In genomic region chr4:118527720-118528119, GRCm38 (mm10) we compare ENCODE assay signal across 17 mouse cellular contexts. TPM values are rescaled to one million over a fixed set of nuclear protein-coding genes. Genes with fewer than 3 reads are reported as not detected.
A peak's percentile ranks its signal among the peaks of the same experiment; 100 is the strongest.
DNase-seq lines count a peak whose midpoint lies in the region; ATAC-seq and TF ChIP-seq lines count a peak whose summit lies in the region.
"Had no signal": no experiment of that assay in that cellular context is flagged by ENCODE, and none has a peak within 500 bp of the region (broad histone marks: within the 10 kb centered on the region; RNA-seq: fewer than 3 reads in every experiment).

No protein-coding gene starts in this region.

- no peak overlapping the region for H3K9ac ChIP-seq in lung, embryonic 14.5 days
- H3K9ac ChIP-seq in intestine, embryonic 16.5 days (ENCODE audit: low read depth, low read length): peak overlapping the region; percentile 70
- H3K9ac ChIP-seq in kidney, postnatal 0 days (ENCODE audit: low read depth, low read length): no peak overlapping the region
- H3K9ac ChIP-seq in stomach, embryonic 16.5 days (ENCODE audit: low read length): peak overlapping the region; percentile 66
- H3K9ac ChIP-seq: heart, embryonic 15.5 days; hindbrain, embryonic 13.5 days had no signal

- no peaks in the 10 kb centered on the region for H3K27me3 ChIP-seq in lung, embryonic 14.5 days (ENCODE audit: insufficient read depth, low read length)
- no peaks in the 10 kb centered on the region for H3K27me3 ChIP-seq in intestine, embryonic 16.5 days (replicated peaks; ENCODE audit: control insufficient read depth, insufficient read depth, low read length)
- H3K27me3 ChIP-seq in kidney, postnatal 0 days (ENCODE audit: insufficient read depth, low read length): no peaks in the 10 kb centered on the region
- H3K27me3 ChIP-seq in stomach, embryonic 16.5 days (ENCODE audit: control insufficient read depth, insufficient read depth, low read length): no peaks in the 10 kb centered on the region
- H3K27me3 ChIP-seq: hindbrain, embryonic 13.5 days had no signal

- TF ChIP-seq CTCF in lung, embryonic 14.5 days (IDR thresholded peaks at IDR 0.05; ENCODE audit: low read depth): no peak
- no peak for TF ChIP-seq CTCF in lung, adult 2 months (IDR thresholded peaks at IDR 0.05; ENCODE audit: insufficient read depth, low read length)
- no peak for TF ChIP-seq CTCF in kidney, postnatal 0 days (IDR thresholded peaks at IDR 0.05; ENCODE audit: low read depth)

- TF ChIP-seq POLR2A in lung, adult 2 months (IDR thresholded peaks at IDR 0.05; ENCODE audit: borderline replicate concordance, extremely low read depth, low read depth, low read length): no peak

- no peak overlapping the region for H3K27ac ChIP-seq in lung, embryonic 14.5 days (ENCODE audit: low read depth)
- H3K27ac ChIP-seq in intestine, embryonic 16.5 days (ENCODE audit: low read length): peak overlapping the region; percentile 94
- peak overlapping the region; percentile 70 for H3K27ac ChIP-seq in kidney, postnatal 0 days
- H3K27ac ChIP-seq in stomach, embryonic 16.5 days (ENCODE audit: low read length): peak overlapping the region; percentile 76; the same call in 1 of the 2 replicates
- H3K27ac ChIP-seq: heart, embryonic 15.5 days; hindbrain, embryonic 13.5 days had no signal

- ATAC-seq in lung, embryonic 14.5 days (ENCODE audit: insufficient read depth): no peak
- no peak for ATAC-seq in intestine, embryonic 16.5 days
- ATAC-seq in kidney, postnatal 0 days (replicated peaks; ENCODE audit: low FRiP score, low read depth): no peak; the same call in 1 of the 2 replicates
- ATAC-seq in stomach, embryonic 16.5 days (ENCODE audit: insufficient read depth, low FRiP score): no peak

- H3K4me3 ChIP-seq in lung, embryonic 14.5 days (ENCODE audit: low read depth, low read length): peak overlapping the region; percentile 27; the same call in 1 of the 2 replicates
- no peak overlapping the region for H3K4me3 ChIP-seq in lung, adult 2 months (replicated peaks; ENCODE audit: extremely low read depth, low read depth, low read length)
- H3K4me3 ChIP-seq in intestine, embryonic 16.5 days (ENCODE audit: low read length): peak overlapping the region; percentile 51
- H3K4me3 ChIP-seq in kidney, postnatal 0 days (replicated peaks; ENCODE audit: low read depth, low read length): no peak overlapping the region
- H3K4me3 ChIP-seq in stomach, embryonic 16.5 days (replicated peaks; ENCODE audit: low read length): peak overlapping the region; percentile 46
- H3K4me3 ChIP-seq: forebrain, embryonic 10.5 days; heart, embryonic 15.5 days; hindbrain, embryonic 13.5 days; midbrain, embryonic 10.5 days; myocyte had no signal

- no peak for DNase-seq in lung, embryonic 14.5 days
- DNase-seq in lung, adult 2 months: no peak
- DNase-seq in kidney, postnatal 0 days (ENCODE audit: low spot score): no peak
- DNase-seq in heart, adult 11 months: no peak
- DNase-seq in frontal cortex, adult 2 months (ENCODE audit: extremely low spot score in 1 of 2, low spot score in 1 of 2): no peak
- DNase-seq in ovary, adult 18-20 months (ENCODE audit: low spot score): no peak
- DNase-seq: adrenal gland, postnatal 25 days; cerebellum, adult 9-11 months; embryo, embryonic 11 days; gastrocnemius, postnatal 36 days had no signal

- no peaks in the 10 kb centered on the region; the same call in 1 of the 2 replicates for H3K4me1 ChIP-seq in lung, embryonic 14.5 days (ENCODE audit: insufficient read depth)
- no peaks in the 10 kb centered on the region for H3K4me1 ChIP-seq in lung, adult 2 months (ENCODE audit: control insufficient read depth, insufficient read depth, low read length)
- peaks cover 12% of the 10 kb centered on the region for H3K4me1 ChIP-seq in intestine, embryonic 16.5 days (ENCODE audit: control insufficient read depth, insufficient read depth, low read length)
- H3K4me1 ChIP-seq in kidney, postnatal 0 days (replicated peaks; ENCODE audit: insufficient read depth, low read length): peaks cover 2% of the 10 kb centered on the region; the same call in 1 of the 2 replicates
- no peaks in the 10 kb centered on the region for H3K4me1 ChIP-seq in stomach, embryonic 16.5 days (ENCODE audit: control insufficient read depth, insufficient read depth, low read length)
- H3K4me1 ChIP-seq: hindbrain, embryonic 13.5 days had no signal

- H3K4me2 ChIP-seq in lung, embryonic 14.5 days: peak overlapping the region; percentile 54
- H3K4me2 ChIP-seq in intestine, embryonic 16.5 days (ENCODE audit: low read depth, low read length): peak overlapping the region; percentile 60
- H3K4me2 ChIP-seq in kidney, postnatal 0 days (ENCODE audit: low read length): peak overlapping the region; percentile 46
- peak overlapping the region; percentile 55 for H3K4me2 ChIP-seq in stomach, embryonic 16.5 days (ENCODE audit: low read depth, low read length)
- H3K4me2 ChIP-seq: hindbrain, embryonic 13.5 days had no signal

- H3K9me3 ChIP-seq in lung, embryonic 14.5 days (ENCODE audit: low read depth, low read length): no peaks in the 10 kb centered on the region
- no peaks in the 10 kb centered on the region for H3K9me3 ChIP-seq in intestine, embryonic 16.5 days (ENCODE audit: control insufficient read depth, low read length)
- H3K9me3 ChIP-seq in kidney, postnatal 0 days (replicated peaks; ENCODE audit: low read length): no peaks in the 10 kb centered on the region
- no peaks in the 10 kb centered on the region for H3K9me3 ChIP-seq in stomach, embryonic 16.5 days (replicated peaks; ENCODE audit: control insufficient read depth, low read length)
- H3K9me3 ChIP-seq: forebrain, embryonic 10.5 days; heart, embryonic 15.5 days; hindbrain, embryonic 13.5 days; midbrain, embryonic 10.5 days had no signal

- WGBS in lung, embryonic 14.5 days: 81% methylated on average over 6 of the region's 6 CpGs
- WGBS in lung, adult 2 months: 80% methylated on average over 6 of the region's 6 CpGs
- 69% methylated on average over 6 of the region's 6 CpGs for WGBS in intestine, embryonic 16.5 days
- WGBS in kidney, postnatal 0 days: 81% methylated on average over 6 of the region's 6 CpGs
- WGBS in stomach, embryonic 16.5 days: 71% methylated on average over 6 of the region's 6 CpGs

- H3K36me3 ChIP-seq in lung, embryonic 14.5 days (ENCODE audit: insufficient read depth): no peaks in the 10 kb centered on the region
- no peaks in the 10 kb centered on the region for H3K36me3 ChIP-seq in intestine, embryonic 16.5 days (ENCODE audit: control insufficient read depth, insufficient read depth, low read length)
- H3K36me3 ChIP-seq in kidney, postnatal 0 days (ENCODE audit: insufficient read depth, low read length): no peaks in the 10 kb centered on the region
- no peaks in the 10 kb centered on the region for H3K36me3 ChIP-seq in stomach, embryonic 16.5 days (ENCODE audit: control insufficient read depth, insufficient read depth, low read length)
- H3K36me3 ChIP-seq: forebrain, embryonic 10.5 days; heart, embryonic 15.5 days; hindbrain, embryonic 13.5 days; midbrain, embryonic 10.5 days had no signal

RNA-seq across cellular contexts. Expression of gene 2610528J11Rik, which starts 0.9 kb away (rescaled TPM):
- 9.0 and 10.3 TPM in 2 replicates for polyA plus RNA-seq in lung, embryonic 14.5 days (2014; fragmentation: Nextera tagmentation; extraction: Ambion mirVana)
- polyA plus RNA-seq in lung, adult 2 months (2012; rRNA removed): 17.0 and 17.7 TPM in 2 replicates
- polyA plus RNA-seq in intestine, embryonic 16.5 days (2015; fragmentation: Nextera tagmentation; extraction: Ambion mirVana): 104 and 121 TPM in 2 replicates
- 63.3 and 66.5 TPM in 2 replicates for polyA plus RNA-seq in kidney, postnatal 0 days (2015; fragmentation: Nextera tagmentation; extraction: Ambion mirVana)
- 31.8 and 36.6 TPM in 2 replicates for polyA plus RNA-seq in stomach, embryonic 16.5 days (2015; fragmentation: Nextera tagmentation; extraction: Ambion mirVana)
- polyA plus RNA-seq in frontal cortex, adult 2 months (2012; rRNA removed): 0.10 and 0.36 TPM in 2 replicates
- polyA plus RNA-seq: hindbrain, embryonic 13.5 days; myocyte had no signal

RNA-seq across cellular contexts. Expression of gene Tmem125, which starts 16.1 kb away (rescaled TPM):
- 3.3 and 3.6 TPM in 2 replicates for polyA plus RNA-seq in lung, embryonic 14.5 days (2014; fragmentation: Nextera tagmentation; extraction: Ambion mirVana)
- 32.4 and 47.5 TPM in 2 replicates for polyA plus RNA-seq in lung, adult 2 months (2012; rRNA removed)
- 20.0 and 20.1 TPM in 2 replicates for polyA plus RNA-seq in intestine, embryonic 16.5 days (2015; fragmentation: Nextera tagmentation; extraction: Ambion mirVana)
- 11.3 and 12.3 TPM in 2 replicates for polyA plus RNA-seq in kidney, postnatal 0 days (2015; fragmentation: Nextera tagmentation; extraction: Ambion mirVana)
- 16.7 and 24.0 TPM in 2 replicates for polyA plus RNA-seq in stomach, embryonic 16.5 days (2015; fragmentation: Nextera tagmentation; extraction: Ambion mirVana)
- 10.0 and 12.3 TPM in 2 replicates for polyA plus RNA-seq in frontal cortex, adult 2 months (2012; rRNA removed)
- polyA plus RNA-seq: myocyte had no signal

RNA-seq across cellular contexts. Expression of gene Tie1, which starts 37.9 kb away (rescaled TPM):
- polyA plus RNA-seq in lung, embryonic 14.5 days (2014; fragmentation: Nextera tagmentation; extraction: Ambion mirVana): 52.7 and 54.2 TPM in 2 replicates
- polyA plus RNA-seq in lung, adult 2 months (2012; rRNA removed): 245 and 308 TPM in 2 replicates
- 21.3 and 21.8 TPM in 2 replicates for polyA plus RNA-seq in intestine, embryonic 16.5 days (2015; fragmentation: Nextera tagmentation; extraction: Ambion mirVana)
- polyA plus RNA-seq in kidney, postnatal 0 days (2015; fragmentation: Nextera tagmentation; extraction: Ambion mirVana): 45.6 and 49.4 TPM in 2 replicates
- 25.4 and 27.6 TPM in 2 replicates for polyA plus RNA-seq in stomach, embryonic 16.5 days (2015; fragmentation: Nextera tagmentation; extraction: Ambion mirVana)
- 11.8 and 13.3 TPM in 2 replicates for polyA plus RNA-seq in frontal cortex, adult 2 months (2012; rRNA removed)
- polyA plus RNA-seq: myocyte had no signal

Comparison
In these comparisons a context has a peak if more than half of its experiments do, and no peak if none do; other contexts are left out.
1. H3K4me3 ChIP-seq: peak in lung, embryonic 14.5 days (single experiment), intestine, embryonic 16.5 days (single experiment) and stomach, embryonic 16.5 days (single experiment); none in lung, adult 2 months (single experiment) and kidney, postnatal 0 days (single experiment).
2. H3K9ac ChIP-seq: peak in intestine, embryonic 16.5 days (single experiment) and stomach, embryonic 16.5 days (single experiment); none in lung, embryonic 14.5 days (single experiment) and kidney, postnatal 0 days (single experiment).
3. Peak in every context shown above with its lines, with median percentiles within 50 percentile points of each other: H3K4me2 ChIP-seq.